Mouse (Mus musculus) testis, postnatal 14 days (tissue): ENCODE data around the gene Ptprg.

Experiments
- DNase-seq: peaks from one replicate; pipeline ENCODE4 v3.0.0; 2021; ENCODE audit warnings: low spot score

Gene Ptprg

GRCm38 (mm10) chr14:12102389-12103325 lies 549.3 kb downstream of the Ptprg start:
- DNase-seq, result no peak

DNA sequence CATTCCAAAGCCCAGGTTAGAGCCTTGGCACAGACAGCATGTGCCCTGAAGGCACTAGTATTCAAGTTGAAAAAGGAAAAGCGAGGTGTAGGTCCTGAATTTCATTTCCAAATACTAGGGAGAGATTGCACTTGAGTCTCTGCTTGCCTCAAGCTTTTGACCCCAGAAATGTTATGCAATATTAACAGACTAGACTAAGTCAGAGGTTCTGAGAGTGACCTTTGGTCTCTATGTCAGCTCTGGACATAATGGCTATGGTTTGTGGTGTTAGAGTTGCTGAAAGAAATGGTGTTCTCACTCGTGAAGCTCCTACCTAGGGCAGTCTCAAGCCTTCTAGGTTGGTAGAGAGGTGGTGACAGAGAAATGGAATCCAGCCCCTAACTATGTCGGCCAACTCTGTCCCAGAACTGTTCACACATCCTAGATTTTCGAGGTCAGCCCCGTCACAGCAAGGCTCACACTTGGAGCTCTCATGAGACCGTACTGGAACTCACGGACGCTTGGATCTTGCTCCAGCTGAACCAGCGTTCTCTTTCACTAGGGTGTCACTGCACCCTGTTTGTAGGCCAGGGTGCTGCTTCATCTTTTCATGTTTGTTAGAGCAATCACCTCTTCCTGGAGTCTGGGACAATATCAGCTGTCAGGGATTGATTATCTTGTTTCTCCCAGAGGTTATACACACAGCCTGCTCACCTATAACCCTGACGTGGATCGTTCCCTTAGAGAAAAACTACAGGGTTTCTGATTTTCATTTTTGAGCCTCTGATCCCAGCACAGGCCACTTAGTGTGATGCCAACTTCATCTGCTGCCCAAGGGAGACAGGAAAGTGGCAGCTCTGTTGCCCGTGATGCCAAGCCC lies 551.2 kb downstream of the Ptprg start:
- DNase-seq, result no peak

DNA sequence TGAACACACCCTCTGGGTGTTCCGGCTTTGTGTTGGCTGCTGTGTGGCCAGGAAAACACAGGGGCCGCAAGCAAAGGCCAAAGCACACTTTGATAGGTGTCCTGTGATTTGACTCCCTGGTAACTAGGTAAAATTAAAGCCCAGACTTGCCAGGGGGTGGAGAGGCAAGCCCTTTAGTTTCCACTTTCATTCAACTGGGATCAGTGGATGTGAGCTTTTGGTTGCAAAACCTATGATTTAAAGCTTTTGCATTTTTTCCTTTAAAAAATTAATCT lies 551.8 kb downstream of the Ptprg start:
- DNase-seq, result no peak

GRCm38 (mm10) chr14:12105593-12105992 lies 552.3 kb downstream of the Ptprg start:
- DNase-seq, result no peak

DNA sequence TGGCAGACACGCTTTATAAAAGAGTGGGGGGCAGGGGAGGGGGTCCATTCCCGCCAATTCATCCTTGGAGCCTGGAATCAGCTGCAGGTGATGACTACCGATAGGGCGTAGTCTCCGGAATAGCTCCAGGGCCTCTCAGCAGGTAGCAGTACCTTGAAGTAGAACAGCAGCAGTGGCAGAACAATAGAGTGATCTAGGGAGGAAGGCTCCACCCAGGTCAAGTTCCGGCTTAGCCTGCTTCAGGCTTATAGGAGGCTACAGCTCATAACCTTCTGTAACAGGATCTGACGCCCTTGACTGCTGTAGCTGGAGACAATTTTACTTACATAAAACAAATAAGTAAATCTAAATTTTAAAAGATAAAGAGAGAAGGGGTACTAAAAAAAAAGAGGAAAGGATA lies 554.1 kb downstream of the Ptprg start:
- no peak for DNase-seq

- DNase-seq, result no peak
These were observed 554.7 kb downstream of the Ptprg start for GRCm38 (mm10) chr14:12107991-12108390.

DNA sequence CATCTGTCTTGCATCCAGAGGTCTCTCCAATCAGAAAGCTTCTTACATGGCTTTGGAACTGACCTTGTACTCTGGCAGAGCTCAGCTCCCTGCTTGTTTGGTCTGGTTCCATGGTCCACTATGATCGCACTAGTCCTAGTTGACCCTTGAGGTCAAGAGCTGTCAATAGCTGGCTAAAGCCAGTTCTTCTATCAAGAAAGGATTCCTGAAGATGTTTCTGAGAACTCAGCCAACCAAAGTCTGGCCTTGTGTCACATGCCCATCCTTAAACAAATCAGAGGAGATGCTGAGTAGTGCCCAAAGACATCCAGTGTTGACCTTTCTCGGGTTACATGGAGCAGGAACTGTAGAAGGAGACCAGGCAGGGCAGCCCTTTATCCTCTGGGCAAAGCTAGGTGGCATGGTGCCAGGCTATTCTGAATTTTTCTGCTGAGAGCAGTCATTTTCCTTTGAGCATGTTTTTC lies 559.2 kb downstream of the Ptprg start:
- no peak for DNase-seq

- no peak for DNase-seq
These were observed 560.0 kb downstream of the Ptprg start for GRCm38 (mm10) chr14:12113326-12113725.

DNA sequence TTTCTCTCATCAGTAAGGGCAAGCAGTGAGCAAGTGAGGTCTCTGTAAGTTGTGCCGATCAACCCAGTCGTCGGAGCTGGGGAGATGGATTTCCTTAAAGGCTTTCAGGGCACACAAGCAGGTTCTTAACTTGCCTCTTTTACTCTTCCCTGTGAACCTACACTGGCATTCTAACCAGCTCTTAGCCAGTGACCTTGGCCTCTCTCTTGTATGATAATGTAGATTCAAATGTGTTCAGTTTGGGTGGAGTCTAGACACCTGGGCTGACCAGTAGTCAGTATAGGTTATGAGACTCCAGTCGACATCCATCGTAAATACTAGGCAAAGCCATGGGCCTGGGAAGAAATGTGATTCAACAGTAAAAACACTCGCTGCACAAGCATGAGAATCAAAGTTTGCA lies 560.7 kb downstream of the Ptprg start:
- no peak for DNase-seq

- no peak for DNase-seq
These were observed 565.9 kb downstream of the Ptprg start for GRCm38 (mm10) chr14:12119260-12119659.

- DNase-seq, result no peak
These were observed 568.6 kb downstream of the Ptprg start for GRCm38 (mm10) chr14:12121906-12122305.

- no peak for DNase-seq
These were observed 571.4 kb downstream of the Ptprg start for GRCm38 (mm10) chr14:12124682-12125081.

DNA sequence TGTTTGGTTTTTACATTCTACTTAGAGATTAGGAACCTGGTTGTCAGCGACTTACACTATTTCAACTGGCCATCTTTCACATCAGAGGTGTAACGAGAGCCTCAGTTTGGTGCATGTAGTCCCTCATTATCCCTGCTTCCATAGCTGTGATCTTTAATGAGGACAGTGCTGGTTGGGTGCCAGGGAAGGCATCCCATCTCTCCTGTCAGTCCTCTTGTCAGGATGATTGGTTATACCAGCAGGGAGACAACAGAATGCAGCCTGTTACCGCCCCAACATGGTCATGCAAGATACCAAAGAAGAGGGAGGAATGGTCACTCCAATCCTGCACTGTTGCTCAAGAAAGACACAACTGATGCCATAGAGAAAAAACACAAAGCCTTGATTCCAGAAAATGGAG lies 574.6 kb downstream of the Ptprg start:
- DNase-seq, result no peak

DNA sequence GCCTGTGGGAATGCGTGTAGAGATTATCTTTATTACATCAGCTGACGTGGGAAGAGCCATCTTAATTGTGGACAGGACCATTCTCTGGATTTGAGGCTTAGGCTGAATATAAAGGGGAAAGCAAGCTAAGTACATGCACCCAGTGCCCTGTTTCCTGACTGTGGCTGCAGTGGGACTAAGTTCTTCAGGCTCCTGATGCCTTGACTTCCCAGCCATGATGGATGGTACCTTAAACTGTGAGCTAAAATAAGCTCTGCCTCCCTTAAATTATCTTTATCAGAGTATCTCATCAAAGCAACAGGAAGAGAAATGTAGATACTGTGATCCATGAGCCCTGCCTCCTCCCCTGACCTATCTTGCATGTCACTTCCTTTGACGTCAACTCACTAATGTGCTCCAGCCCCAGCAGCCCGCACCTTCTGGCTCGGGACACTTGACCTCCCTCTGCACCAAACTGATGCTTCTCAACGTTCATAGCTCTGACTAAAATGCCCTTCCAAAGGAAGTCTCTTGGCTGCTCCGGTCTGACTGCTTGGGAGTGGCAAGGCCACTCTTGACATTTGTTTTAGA lies 578.8 kb downstream of the Ptprg start:
- no peak for DNase-seq

- DNase-seq, result no peak
These were observed 579.8 kb downstream of the Ptprg start for GRCm38 (mm10) chr14:12133163-12133562.

GRCm38 (mm10) chr14:12134504-12134903 lies 581.2 kb downstream of the Ptprg start:
- no peak for DNase-seq

GRCm38 (mm10) chr14:12136536-12136935 lies 583.2 kb downstream of the Ptprg start:
- no peak for DNase-seq

DNA sequence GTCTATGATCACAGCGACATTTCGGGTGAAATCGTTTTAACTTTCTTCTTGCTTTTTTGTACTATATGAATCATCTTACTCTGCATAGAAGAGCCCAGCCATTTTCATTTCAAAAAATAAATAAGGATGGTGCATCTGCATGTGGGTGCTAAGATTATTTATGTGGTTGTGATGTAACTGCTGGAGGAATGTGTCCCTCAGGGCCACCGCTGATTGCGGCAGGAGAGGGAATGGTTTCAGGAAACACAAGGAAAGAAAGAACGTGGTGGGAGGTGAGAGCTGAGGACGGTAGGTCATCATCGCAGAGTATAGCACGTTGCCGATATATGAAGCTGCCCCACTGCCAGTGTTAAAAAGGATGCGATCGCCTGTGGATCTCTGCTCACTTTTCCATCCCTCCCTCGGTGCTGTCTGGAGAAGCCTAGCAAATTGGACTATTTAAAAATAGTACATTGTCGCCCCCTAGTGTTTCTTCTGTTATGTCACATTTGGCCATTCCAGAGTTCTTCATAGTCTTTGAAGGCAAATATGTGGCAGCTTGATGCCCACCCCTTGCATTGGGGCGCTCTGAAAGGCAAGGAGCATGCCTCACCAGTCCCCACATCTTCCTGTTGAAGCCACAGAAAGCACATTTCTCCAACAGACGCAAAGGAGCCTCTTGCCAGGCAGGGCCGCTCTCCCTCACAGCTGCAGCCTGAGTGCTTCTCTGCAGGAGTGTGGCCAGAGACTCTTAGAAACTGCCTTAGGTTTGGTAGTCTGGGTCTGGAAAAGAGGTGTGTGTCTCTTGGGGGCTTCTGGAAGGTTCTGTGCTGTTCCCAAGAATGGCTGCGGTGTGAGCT lies 586.5 kb downstream of the Ptprg start:
- no peak for DNase-seq

GRCm38 (mm10) chr14:12143941-12144485 lies 590.7 kb downstream of the Ptprg start:
- DNase-seq, result no peak

- no peak for DNase-seq
These were observed 592.6 kb downstream of the Ptprg start for GRCm38 (mm10) chr14:12145919-12146318.

DNA sequence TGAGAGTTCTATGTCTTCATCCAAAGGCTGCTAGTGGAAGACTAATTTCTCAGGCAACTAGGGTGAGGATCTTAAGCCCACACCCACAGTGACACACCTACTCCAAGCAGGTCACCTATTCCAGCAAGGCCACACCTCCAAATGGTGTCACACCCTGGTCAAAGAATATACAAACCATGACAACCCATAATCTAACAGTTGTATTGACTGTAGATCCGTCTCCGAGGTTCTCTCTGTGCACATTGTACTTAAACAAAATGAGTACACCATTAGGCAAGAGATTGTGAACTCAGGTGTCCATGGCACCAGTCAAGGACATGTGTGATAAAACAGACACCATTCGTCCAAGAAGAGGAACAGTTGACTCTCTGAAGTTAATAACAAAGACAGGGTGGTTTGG lies 596.2 kb downstream of the Ptprg start:
- no peak for DNase-seq

DNA sequence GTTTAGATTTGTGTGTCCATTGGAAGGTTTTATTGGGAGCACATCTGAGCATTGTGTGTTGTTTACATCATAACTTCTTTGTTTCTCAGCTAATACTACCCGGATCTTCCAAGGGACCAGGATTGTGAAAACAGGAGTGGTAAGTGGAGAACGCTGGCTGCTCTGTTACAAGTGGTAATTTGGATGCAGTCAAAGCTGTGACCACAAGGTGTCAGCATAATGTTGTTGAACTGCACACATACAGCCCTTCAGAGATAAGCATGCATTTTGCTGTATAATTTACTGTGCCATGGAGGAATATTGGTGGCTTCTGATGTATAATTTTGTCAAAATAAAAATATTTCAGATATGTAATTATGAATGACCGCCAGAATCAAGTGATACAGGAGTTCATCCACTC lies 598.6 kb downstream of the Ptprg start:
- DNase-seq, result no peak
